Mouse (Mus musculus) thymus, postnatal 14 days (tissue): ENCODE data around the gene Stat5a.

Experiments used
- DNase-seq: peaks from one replicate; pipeline ENCODE4 v3.0.0; 2021

Gene Stat5a

DNA sequence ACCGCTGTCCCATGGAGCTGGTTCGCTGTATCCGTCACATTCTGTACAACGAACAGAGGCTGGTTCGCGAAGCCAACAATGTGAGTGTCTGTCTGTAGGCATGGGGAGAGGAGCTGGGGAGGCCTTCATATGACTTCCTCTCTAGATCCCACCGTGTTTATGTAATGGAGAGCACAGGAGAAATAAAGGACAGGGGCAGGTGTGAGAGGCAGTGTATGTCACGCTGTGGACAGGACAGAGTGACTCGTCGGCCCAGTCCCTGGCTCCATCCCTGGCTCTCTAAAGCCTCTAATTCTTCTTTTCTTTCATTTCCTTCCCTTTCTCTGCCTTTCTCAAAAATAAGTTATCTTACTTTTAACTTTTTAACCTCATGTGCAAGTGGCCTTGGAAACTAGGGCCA is 4.0 kb downstream of the Stat5a start:
- DNase-seq, result no peak

DNA sequence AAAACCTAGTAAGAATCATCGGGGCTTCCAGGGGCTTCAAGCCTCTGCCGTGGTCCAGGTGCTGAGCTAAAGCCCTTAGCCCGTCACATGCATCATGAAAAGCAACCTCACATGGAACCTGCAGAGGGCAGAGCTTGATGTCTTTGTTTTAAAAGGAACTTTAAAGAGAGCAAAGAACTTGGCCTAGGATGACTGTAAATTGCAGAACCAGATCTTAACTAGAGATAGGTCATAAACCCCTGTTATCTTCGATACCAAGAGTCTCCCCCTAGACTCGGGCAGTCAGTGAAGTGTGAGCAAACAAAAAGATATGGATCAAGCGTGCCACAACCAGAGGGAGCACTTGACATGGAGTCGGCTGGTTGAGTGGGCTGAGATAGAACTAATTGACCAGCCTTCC is 6.5 kb downstream of the Stat5a start:
- no peak for DNase-seq

DNA sequence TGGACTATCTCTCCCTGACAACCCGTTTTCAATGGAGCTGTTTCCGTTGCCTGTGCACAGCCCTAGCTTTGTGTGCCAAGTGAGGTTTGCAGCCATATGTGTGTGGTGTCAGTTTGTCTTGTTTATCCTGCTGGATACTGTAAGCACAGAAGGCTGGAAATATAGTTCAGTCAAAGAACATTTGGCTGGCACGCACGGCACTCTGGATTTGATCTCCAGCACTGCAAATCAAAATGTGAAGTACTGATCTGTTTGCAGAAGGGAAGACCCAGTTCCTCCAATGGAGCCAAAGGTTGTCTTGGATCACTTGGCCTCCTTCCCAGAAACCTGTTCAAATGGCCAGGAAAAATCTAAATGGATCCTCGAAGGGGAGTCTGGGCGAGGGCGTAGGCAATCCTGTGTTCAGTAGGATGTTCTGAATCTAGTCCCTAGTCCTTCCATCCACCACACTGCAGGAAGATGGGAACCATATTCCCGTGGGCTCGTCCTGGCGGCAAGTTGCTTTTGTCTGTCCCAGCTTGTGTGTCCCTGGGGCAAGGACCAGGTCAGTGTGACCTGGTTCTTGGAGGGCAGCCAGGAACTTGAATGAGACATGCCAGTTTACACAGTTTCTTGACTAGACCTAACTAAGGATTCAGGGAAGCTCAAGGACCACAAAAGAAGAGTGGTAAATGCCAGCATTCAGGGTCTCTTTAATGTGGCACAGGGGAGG is 11.3 kb downstream of the Stat5a start:
- DNase-seq, result no peak

DNA sequence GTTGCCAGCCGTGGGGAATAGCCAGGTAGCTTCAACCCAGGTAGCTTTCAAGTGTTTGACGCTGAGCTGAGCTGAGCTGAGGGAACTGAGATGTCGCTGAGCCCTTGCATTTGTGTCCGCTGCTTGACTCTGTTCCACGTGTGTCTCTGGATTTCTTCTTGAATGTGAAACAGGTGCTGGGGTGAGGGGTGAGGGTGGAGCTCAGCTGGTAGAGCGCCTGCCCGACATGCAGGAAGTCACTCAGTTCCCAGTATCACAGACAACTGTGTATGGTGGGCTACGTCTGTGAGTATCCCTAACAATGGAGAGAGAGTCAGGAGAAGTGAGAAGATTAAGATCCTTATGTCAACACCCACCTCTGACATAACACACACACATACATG is 11.8 kb downstream of the Stat5a start:
- peak; percentile 78 for DNase-seq

DNA sequence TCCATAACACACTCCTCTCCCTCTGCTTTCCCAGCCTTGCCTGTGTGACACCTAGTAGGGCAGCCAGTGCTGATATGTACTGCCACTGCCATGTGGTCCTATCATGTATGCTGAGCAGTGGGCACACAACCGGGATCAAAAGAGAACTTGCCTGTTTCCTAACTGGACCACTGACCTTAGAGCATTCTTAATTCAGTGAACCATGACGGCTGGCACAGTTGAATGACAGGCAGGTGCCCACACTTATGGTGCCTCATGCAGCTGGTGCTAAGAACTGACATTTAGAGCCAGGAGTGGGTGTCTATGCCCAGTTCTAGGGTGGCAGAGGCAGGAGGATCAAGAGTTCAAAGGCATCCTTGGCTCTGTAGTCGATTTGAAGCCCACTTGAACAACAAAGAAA is 16.6 kb downstream of the Stat5a start:
- no peak for DNase-seq

DNA sequence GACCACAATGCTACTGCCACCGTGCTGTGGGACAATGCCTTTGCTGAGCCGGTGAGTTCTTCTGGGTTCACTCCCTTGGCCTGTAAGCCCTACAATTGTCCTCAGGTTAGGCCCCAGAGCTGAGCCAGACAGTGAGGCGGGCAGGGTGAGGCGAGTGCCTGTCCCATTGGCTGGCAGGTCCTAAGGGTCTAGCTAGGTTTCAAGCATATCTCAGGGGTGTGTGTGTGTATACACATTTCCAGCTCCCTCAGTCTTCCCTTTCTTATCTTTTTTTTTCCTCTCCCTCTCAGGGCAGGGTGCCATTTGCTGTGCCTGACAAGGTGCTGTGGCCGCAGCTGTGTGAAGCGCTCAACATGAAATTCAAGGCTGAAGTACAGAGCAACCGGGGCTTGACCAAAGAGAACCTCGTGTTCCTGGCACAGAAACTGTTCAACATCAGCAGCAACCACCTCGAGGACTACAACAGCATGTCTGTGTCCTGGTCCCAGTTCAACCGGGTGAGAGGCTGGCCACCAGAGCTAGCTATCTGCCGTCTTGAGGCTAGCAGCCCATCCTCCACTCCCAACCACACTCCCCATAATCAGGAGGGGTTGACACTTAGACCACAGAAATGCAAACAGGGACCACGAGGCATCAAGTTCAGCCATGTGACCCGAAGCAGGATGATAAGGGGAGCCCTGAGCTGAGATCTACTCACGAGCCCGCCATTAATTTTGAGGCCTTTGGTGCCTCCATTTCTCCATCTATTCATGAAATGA is 20.3 kb downstream of the Stat5a start:
- no peak for DNase-seq

DNA sequence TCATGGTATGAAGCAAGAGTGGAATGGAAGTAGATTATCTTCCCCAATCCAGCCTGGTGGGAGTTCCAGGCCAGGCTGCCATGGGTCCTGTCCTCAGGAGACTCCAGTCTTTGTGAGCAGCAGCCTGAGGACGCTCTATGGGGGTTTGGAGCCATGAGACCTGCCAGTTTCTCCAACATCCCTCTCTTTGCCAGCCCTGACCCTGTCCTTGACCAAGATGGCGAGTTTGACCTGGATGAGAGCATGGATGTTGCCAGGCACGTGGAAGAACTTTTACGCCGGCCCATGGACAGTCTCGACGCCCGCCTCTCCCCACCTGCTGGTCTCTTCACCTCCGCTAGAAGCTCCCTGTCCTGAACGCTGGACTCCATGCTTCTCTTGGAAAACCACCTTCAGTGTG is 24.5 kb downstream of the Stat5a start:
- DNase-seq, result no peak

DNA sequence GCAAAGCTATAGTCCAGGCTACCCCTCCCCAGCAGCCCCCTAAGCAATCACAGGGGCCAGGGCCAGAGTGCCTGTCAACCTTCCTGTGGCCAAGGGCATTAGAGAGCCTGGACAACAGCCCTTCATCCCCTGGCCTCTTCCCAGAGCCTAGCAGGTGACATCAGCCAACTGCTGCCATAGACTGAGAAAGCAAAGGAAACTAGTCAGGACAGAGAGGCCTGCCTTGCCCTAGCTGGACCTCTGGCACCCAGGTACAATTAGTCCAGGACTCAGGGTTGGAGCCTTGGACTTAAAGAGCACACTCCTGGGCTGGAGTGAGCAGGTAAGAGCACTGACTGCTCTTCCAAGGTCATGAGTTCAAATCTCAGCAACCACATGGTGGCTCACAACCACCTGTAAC is 26.3 kb downstream of the Stat5a start:
- DNase-seq, result no peak

DNA sequence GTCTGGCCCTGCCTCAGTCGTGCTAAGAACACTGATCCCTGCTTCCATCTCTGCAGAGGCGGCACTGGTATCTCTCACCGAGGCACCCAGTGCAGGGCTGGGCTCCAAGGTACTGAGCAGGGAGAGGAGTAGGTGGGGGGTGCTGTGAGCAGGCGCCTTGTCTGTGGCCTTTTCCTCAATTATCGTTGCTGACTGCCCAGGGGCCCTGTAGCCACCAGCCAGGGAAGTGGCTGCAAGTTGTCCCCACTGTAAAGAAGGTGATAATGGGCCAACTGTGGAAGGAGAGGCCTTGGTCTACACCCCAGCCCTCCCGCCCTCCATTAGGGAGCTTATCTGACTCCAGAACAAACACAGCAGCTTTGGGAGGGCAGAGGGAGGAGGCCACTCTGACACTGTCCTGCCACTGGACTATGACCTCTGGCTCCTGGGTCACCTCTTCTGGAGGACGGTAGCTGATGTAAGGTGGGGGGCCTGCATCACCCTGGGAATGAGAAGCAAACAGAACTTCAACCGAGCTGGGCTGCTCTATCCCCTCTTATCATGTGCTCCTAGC is 27.1 kb downstream of the Stat5a start:
- no peak for DNase-seq

DNA sequence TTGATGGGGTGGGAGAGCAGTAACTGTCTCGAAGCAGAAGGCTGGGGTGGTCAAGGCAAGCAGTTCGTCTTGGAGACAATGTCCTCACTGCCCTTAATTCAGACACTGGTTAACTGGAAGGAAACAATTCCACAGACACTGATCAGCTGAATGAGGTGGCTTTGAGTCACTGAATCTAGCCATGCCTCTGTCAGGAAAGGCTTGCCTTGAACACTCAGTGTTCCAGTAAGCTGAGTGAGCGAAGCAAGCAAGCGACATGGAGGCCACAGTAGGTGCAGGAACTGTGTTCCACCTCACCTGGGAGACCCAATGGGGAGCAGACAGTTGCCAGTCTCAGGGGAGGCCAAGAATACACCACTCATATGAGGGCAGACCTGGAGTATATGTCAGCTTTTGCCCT is 28.1 kb downstream of the Stat5a start:
- DNase-seq, result no peak

DNA sequence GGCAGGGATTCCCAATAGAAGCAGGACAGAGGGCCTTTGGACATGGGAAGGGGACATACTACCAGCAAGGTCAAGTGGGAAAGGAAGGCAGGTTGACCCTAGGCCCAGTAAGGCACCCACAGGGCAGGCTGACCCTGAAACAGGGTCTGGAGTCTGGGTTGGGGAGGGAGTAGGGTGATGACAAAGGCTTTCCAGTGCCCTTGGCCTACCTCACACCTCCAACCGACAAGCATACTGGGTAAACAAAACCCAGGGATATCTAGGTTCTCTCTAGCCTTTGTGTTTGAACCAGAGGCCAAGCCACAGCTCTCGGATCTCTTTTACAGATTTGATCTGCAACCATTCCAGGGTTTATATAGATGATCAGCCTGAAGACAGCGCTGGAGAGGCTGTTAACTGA is 28.6 kb downstream of the Stat5a start:
- DNase-seq, result no peak

DNA sequence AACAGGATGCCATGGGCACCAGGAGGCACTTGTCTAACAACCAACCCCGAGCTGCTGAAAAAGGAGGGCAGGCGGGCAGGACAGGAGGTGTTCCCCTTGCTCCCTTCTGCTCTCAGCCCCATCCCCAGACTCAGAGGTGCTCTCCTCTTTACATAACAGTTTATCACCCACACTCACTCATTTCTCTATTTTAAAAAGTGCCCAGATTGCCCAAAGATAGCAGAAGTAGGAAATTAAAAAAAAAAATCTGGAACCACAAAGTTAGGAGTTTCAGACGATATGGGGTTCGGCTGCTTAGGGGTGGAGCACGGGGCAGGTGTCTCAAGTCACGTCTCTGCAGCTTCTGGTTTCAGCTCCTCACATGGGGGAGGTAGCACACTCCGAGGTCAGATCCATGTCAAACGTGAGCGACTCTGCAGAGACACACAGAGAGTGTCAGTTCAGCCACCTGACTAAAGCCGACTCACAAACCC is 29.2 kb downstream of the Stat5a start:
- DNase-seq, result peak; percentile 59

DNA sequence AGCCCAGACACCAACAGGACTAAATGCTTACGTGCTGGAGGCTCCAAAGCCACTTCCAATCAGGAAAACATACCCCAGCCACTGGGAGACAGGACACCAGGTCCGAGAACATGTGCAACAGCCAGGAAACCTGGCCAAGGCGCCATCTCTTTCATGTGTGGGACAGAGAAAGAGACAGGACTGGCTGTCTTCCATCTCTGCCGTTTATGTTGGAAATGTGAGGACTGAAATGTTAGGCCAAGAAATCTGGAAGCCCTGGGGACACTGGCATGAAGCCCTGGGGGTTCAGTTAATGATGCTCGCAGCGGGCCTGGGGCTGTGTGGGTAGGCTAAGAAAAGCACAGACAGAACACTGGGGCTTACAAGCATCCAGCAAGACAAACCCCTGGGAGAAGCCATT is 31.3 kb downstream of the Stat5a start:
- no peak for DNase-seq

DNA sequence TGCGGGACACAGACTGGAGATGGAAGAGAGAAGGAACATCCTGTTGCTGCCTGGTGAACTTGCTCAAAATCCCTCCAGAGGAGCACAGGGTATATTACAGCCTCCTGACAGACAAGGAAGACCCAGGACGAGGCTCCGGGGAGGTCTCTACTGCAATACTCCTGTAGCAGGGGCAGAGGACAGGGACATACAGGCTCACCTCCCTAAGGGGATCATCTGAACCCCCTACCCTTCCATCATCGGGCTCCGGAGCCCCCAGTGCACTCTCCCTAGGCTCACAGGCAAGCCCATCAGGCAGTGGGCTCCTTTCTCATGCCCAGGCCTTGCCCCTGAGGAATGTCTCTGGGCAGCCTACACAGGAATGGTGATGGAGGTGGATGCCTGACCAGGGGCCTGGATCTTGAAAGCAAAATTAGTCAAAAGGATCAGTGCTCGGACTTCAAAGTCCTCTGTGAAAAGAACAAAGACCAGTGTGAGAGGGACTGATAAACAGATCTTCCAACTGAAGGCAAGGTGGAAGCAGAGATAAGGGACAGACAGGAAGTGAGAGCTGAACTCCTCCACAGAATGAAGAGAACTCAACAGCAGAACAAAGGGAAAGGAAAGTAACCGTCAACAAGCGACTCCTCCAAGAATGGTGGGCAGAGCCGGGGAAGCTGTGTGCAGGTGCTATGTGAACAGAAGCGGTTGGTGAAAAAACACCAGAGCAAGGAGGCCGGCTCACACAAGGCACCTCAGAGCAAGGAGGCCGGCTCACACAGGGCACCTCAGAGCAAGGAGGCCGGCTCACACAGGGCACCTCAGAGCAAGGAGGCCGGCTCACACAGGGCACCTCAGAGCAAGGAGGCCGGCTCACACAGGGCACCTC is 32.3 kb downstream of the Stat5a start:
- DNase-seq, result peak; percentile 83

DNA sequence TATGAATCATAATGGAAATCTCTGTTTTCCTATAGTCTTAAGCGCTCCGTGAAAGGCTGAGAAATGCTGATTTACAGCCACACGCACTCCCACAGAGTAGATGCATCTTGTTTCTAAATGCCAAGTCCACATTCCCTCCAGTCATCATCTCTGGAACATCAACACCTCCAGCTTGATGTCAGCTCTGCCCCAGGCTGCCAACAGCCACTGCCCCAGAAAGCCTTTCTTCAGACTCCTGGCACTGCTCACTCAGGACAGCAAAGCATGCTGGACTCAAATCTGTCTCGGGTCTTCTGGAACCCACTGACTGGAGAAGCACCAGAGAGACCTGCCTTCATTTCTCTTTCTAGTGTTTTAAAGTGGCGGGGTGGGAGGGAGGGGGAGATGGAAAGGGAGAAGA is 33.3 kb downstream of the Stat5a start:
- no peak for DNase-seq

DNA sequence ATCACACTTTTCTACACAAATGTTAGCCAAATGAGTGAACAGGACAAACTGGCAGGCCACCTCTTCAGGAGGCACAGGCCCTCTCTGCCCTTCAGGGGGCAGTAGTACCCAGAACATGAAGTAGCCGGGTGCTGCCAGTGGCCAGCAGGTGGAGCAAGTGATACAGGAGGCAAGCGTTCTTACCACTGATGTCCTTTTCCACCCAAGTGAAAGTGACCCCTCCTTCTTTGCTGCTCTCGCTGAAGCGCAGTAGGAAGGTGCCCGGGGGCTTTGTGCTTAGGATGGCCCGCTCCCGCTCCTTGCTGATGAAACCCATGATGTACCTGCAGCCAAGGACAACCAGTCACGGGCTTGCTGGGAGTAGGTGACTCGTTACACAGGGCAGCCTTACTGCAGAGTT is 34.3 kb downstream of the Stat5a start:
- peak; percentile 94 for DNase-seq

DNA sequence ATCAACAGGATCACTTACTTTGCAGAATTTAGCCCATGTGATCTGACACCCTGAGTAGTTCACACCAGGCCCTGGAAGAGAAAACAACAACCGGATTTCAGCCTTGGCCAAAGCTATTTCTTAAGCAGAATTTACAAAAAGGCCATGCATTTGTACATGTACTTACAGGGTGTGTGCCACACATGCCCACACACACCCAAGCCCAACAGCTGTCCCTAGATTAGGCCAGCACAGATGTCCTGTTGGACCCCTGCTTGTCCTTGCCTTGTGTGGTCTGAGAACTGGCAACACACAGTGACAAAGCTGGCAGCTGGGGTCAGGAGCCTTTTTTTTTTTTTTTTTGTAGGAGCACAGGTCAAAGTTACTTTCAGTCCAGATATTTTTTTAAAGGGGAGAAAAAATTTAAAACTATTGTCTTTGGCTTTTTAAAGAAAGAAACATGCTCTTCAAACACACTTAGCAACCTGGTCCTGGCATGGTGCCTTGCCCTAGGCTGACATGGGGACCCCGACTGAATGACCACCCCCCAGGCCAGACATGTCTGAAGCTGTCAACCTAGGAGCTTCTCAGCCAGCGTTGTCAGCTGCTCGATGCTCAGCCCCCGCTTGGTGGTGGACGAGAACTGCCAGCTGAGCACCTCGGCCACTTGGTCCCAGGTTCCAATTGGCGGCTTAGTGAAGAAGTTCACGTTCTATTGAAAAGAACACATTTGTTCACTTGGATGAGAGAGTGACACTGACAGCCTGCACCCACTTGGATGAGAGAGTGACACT is 35.2 kb downstream of the Stat5a start:
- DNase-seq, result no peak

DNA sequence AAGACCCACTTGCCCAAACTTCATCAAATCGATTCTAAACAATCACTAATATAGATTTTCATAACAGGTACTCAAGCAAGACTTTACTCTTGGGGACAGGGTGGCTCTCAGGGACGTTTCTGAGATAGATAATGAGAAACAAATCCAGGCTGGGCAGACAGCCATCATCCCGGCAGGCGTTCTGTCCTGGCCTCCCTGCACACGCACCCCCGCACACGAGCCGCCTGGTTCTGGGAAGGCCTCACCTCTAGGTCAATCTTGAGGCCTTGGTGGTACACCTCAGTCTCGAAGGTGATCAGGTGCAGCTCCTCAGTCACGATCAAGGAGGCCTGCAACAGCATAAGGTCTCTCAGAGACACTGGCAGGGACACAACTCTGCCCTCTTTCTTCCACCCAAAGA is 36.9 kb downstream of the Stat5a start:
- DNase-seq, result no peak

DNA sequence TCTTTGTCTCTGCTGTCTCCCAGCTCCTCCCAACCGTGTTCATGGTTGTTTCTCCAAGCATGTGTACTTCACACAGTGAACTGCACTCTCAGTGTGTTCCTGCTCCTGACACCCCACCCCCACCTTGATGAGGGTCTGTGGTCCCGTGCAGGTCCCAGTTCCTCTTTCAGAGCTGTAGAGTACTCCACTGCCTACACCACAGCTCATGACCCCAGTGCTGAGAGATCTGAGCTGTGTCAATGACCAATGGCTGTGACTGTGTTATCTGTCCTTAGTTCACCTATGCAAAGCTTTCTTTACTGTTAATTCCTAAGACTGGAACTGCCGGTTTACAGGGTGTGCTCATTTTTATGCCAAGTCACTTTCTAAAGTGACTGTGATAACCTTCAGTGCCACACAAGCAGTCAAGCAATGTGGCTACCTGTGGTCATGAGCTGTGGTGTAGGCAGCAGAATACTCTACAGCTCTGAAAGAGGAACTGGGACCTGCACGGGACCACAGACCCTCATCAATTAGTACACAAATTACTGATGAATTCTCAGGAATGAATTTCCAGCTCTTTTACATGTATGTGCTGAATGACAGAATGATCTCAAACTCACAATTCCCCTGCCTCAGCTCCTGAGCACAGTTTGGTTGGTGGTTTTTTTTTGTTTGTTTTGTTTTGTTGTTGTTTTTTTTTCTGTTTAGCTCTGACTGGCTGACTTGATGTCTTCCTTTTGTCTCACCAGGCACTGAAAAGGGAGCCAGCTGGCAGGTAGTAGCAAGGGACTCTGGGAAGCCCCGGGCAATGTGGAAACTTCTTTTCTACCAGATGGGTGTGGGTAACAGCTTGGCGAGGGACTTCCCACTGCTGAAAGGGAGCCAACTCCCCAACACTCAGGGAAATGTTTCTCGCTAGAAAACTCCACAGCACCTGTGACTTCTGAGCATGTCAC is 38.4 kb downstream of the Stat5a start:
- peak; percentile 68 for DNase-seq

DNA sequence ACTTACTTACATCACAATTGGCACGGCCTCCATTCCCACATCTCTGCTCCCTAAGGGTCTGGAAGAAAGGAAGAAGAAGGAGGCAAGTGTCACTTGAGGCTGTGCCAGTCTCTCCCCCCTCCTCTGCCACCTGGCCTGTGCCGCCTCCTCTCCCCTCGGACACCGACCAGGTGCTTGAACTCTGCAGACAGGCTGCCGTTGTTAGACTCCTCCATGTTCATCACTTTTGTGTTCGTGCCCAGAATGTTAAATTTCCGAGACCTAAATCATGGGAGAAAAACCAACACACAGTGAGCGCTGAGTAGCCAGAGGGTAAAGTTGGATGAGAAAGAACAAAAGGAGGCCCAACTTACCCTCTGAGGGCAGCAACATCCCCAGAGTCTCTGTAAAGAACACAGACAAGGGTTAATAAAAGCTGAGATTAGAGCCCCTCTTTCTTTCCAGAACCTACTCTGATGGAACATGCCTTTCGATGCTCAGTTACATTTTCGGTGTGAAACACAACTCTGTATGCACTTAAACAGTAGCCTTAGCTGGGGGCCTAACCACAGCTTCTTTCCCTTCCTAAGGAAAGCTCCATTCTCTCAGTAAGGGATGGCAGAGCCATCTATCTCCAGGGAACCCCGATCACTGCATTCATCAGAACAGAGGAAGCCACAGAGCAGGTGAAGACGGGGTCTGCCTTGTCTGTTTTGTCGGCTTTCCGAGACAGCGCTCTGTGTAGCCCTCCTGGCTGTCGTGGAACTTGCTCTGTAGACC is 39.5 kb downstream of the Stat5a start:
- no peak for DNase-seq
